Mouse (Mus musculus): ENCODE data around the gene Mrgpre. TPM values are rescaled to one million over a fixed set of nuclear protein-coding genes. Genes with fewer than 3 reads are reported as not detected.

Gene Mrgpre
- polyA plus RNA-seq, 1 experiment = 10.5 TPM

DNA sequence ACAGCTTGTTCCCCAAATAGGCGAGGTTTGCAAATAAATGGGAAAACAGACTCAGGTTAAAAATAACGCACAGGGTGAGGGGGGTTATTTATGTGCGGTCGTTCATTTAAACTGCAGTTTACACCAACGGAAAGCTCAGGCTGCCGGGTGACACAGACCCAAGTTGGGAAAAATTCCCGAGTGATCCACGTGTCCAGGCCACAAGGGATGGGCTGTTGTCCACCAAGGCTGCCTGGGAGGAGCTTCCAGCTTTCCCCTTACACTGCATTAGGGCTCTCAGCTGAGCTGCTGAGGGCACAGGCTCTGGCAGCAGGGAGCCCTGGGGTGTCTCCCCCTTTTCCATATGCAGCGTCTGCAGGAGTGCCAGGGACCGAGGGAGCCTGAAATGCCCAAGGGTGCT lies 54.4 kb downstream of the Mrgpre start:
- TF ChIP-seq POLR2A (IDR thresholded peaks at IDR 0.05; ENCODE audit: borderline replicate concordance, extremely low read depth, insufficient read depth, insufficient read length, poor library complexity, severe bottlenecking) (no peak), CTCF (IDR thresholded peaks at IDR 0.05; ENCODE audit: borderline replicate concordance, extremely low read depth, insufficient read depth, insufficient read length) (no peak)
- no peak for DNase-seq (ENCODE audit: low read depth)

Other genes starting within 250 kb of the Mrgpre start
- 218 and 243 TPM in 2 replicates for gene Nap1l4, start 235.4 kb downstream of the Mrgpre start, polyA plus RNA-seq (2012; rRNA removed)
- gene Cars, start 184.4 kb downstream of the Mrgpre start, polyA plus RNA-seq (2012; rRNA removed) = 36.7 and 41.4 TPM in 2 replicates
- gene Tnfrsf26, start 155.8 kb downstream of the Mrgpre start, polyA plus RNA-seq (2012; rRNA removed) = 0.29 and 0.31 TPM in 2 replicates
- gene Tnfrsf22, start 134.8 kb downstream of the Mrgpre start, polyA plus RNA-seq (2012; rRNA removed) = 5.5 and 6.1 TPM in 2 replicates
- gene Tnfrsf23, start 98.6 kb downstream of the Mrgpre start, polyA plus RNA-seq (2012; rRNA removed) = 1.5 and 2.3 TPM in 2 replicates
- gene Osbpl5, start 27.5 kb downstream of the Mrgpre start, polyA plus RNA-seq (2012; rRNA removed) = 52.0 and 59.1 TPM in 2 replicates
- gene Mrgprg, start 17.5 kb downstream of the Mrgpre start, polyA plus RNA-seq (2012; rRNA removed) = not detected in 2 replicates
- gene Nadsyn1, start 38.3 kb upstream of the Mrgpre start, polyA plus RNA-seq (2012; rRNA removed) = 11.7 and 17.1 TPM in 2 replicates
- 106 and 117 TPM in 2 replicates for gene Dhcr7, start 38.6 kb upstream of the Mrgpre start, polyA plus RNA-seq (2012; rRNA removed)
- not detected in 2 replicates for gene Gm498, start 82.3 kb upstream of the Mrgpre start, polyA plus RNA-seq (2012; rRNA removed)
- gene Shank2, start 217.4 kb upstream of the Mrgpre start, polyA plus RNA-seq (2012; rRNA removed) = 18.8 and 32.5 TPM in 2 replicates

All from brain, embryonic 14.5 days (tissue).